Mouse (Mus musculus) midbrain, embryonic 16.5 days (tissue): ENCODE data around the gene Golgb1. TPM values are rescaled to one million over a fixed set of nuclear protein-coding genes. Genes with fewer than 3 reads are reported as not detected.

Experiments used
- polyA plus RNA-seq: library from polyadenylated mRNA; unstranded; fragments of >200 nt; fragmentation: Nextera tagmentation; extraction: Ambion mirVana; gene quantifications from 2 replicates; pipeline ENCODE4 v1.2.1, GENCODE M21; 2015

Golgb1 gene
- polyA plus RNA-seq, 1 experiment from 2014 or later = 75.2 TPM

Other genes starting within 250 kb of the Golgb1 start
- 1.1 and 1.7 TPM in 2 replicates for gene Cd86, start 209.1 kb upstream of the Golgb1 start, polyA plus RNA-seq
- gene Ildr1, start 181.2 kb upstream of the Golgb1 start, polyA plus RNA-seq = 0.48 and 0.64 TPM in 2 replicates
- 8.8 and 12.5 TPM in 2 replicates for gene Slc15a2, start 90.2 kb upstream of the Golgb1 start, polyA plus RNA-seq
- 60.6 and 65.1 TPM in 2 replicates for gene Iqcb1, start 46.8 kb upstream of the Golgb1 start, polyA plus RNA-seq
- 0.66 and 0.72 TPM in 2 replicates for gene Eaf2, start 137 bp upstream of the Golgb1 start, polyA plus RNA-seq
- 1.8 and 2.5 TPM in 2 replicates for gene Hcls1, start 59.8 kb downstream of the Golgb1 start, polyA plus RNA-seq
- gene Fbxo40, start 115.3 kb downstream of the Golgb1 start, polyA plus RNA-seq = 0.04 TPM in 1 of 2 replicates, not detected in the other
- gene Polq, start 136.6 kb downstream of the Golgb1 start, polyA plus RNA-seq = 2.3 and 2.9 TPM in 2 replicates